Mouse (Mus musculus) heart, embryonic 10.5 days (tissue): Measurements from ENCODE around the gene Rnf17. TPM values are rescaled to one million over a fixed set of nuclear protein-coding genes. Genes with fewer than 3 reads are reported as not detected.
A peak's percentile ranks its signal among the peaks of the same experiment; 100 is the strongest.

Experiments
- DNase-seq: peaks from one replicate; pipeline ENCODE4 v3.0.0-alpha.2; 2017; ENCODE audit warnings: low spot score
- H3K27ac ChIP-seq: fragments of 300-500 bp; sonication (generic); 2 replicates; pipeline ENCODE4 v1.5.1; 2016; ENCODE audit warnings: mild to moderate bottlenecking
- H3K27me3 ChIP-seq: fragments of 300-500 bp; sonication (generic); 2 replicates; pipeline ENCODE4 v1.6.1; 2016; ENCODE audit warnings: mild to moderate bottlenecking; ENCODE audit not compliant: poor library complexity, insufficient read depth, severe bottlenecking
- H3K36me3 ChIP-seq: fragments of 300-500 bp; sonication (generic); 2 replicates; pipeline ENCODE4 v1.6.1; 2016; ENCODE audit warnings: mild to moderate bottlenecking, moderate library complexity
- H3K4me1 ChIP-seq: fragments of 300-500 bp; sonication (generic); 2 replicates; pipeline ENCODE4 v1.6.1; 2016; ENCODE audit warnings: mild to moderate bottlenecking
- H3K4me3 ChIP-seq: fragments of 300-500 bp; sonication (generic); 2 replicates; pipeline ENCODE4 v1.5.1; 2016; ENCODE audit warnings: mild to moderate bottlenecking, moderate library complexity
- H3K9me3 ChIP-seq: fragments of 300-500 bp; sonication (generic); 2 replicates; pipeline ENCODE4 v1.6.1; 2016; ENCODE audit warnings: mild to moderate bottlenecking, moderate library complexity
- WGBS: fragments of 180-500 bp; shearing (Covaris S2); methylation state at CpG from one replicate; pipeline ENCODE4 v1.1.7; 2016; 5-methylcytosine and 5-hydroxymethylcytosine counted together
- polyA plus RNA-seq: library from polyadenylated mRNA; unstranded; fragments of >200 nt; fragmentation: Nextera tagmentation; extraction: Ambion mirVana; gene quantifications from 2 replicates; pipeline ENCODE4 v1.2.1, GENCODE M21; 2016

Rnf17 gene
- 4.9 and 6.7 TPM in 2 replicates for polyA plus RNA-seq

DNA sequence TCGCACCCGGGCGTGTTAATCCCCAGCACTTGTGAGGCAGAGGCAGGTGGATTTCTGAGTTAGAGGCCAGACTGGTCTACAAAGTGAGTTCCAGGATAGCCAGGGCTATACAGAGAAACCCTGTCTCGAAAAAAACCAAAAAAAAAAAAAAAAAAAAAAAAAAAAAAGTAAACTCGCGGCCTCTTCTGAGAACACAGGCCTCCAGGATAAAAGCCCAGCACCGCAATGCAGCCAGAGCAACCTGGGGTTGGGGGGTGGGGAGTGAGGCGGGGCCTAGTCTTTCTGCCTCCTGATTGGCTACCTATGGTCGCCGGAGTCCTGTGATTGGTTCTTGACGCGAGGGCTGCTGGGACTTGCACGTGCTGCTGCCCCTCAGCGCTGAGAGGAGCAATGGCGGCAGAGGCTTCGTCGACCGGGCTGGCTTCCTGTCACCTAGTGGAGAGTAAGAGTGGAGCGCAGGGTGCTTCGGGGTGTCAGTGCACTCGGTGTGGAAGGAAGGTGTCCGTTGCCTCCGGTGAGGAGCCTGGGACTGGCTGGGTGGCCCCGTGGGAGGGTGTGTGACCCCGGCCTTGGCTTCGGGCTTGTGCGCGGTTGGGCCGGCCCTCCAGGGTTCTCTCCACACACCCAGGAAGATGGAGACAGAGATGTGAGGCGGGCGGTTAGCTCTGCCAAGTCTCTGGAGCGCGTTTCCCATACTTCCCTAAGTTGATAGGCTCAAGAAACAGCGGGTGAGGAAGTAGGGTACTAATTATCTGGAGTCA is at the start of gene Rnf17:
Gene Rnf17, plus strand, starts transcription at position 271 of the 761 bp plus-strand sequence.
- peak within 1 kb of the TSS; percentile 43; the same call in 1 of the 2 replicates for H3K27ac ChIP-seq
- no peaks in the 10 kb centered on the region for H3K36me3 ChIP-seq
- DNase-seq: peak; percentile 80
- no peaks in the 10 kb centered on the region for H3K27me3 ChIP-seq
- H3K4me3 ChIP-seq: peak within 1 kb of the TSS; percentile 47
- 59% methylated on average over 34 of the region's 34 CpGs for WGBS
- no peaks in the 10 kb centered on the region for H3K4me1 ChIP-seq
- no peaks in the 10 kb centered on the region for H3K9me3 ChIP-seq

DNA sequence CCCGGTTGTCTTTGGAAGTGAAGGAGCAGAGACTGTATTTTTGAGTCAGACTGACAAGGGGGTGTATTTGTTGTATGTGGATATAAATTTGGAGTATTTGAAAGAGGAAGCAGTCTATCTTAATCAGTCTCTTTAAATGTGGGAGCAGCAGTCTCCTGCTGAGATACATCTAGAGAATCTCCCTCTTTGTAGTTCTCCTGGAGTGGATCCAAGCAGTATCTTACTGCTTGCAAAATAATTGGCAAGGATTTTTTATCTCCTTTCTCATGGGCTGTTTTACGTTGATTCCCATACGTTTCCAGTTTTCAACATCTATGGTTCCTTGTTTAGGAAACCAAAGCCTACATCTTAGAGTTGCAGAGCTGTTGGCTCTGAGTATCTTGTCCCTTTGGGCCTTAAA is 47.6 kb upstream of the Rnf17 start:
- H3K36me3 ChIP-seq: no peaks in the 10 kb centered on the region
- H3K27ac ChIP-seq: no peak overlapping the region
- no peak overlapping the region for H3K4me3 ChIP-seq
- peaks cover 5% of the 10 kb centered on the region; the same call in 1 of the 2 replicates for H3K4me1 ChIP-seq
- H3K27me3 ChIP-seq: 0 out of 2 replicates have a peak, but pooled peaks cover 10% of the 10 kb centered on the region
- WGBS: 71% methylated on average over 3 of the region's 3 CpGs
- H3K9me3 ChIP-seq: no peaks in the 10 kb centered on the region
- no peak for DNase-seq

DNA sequence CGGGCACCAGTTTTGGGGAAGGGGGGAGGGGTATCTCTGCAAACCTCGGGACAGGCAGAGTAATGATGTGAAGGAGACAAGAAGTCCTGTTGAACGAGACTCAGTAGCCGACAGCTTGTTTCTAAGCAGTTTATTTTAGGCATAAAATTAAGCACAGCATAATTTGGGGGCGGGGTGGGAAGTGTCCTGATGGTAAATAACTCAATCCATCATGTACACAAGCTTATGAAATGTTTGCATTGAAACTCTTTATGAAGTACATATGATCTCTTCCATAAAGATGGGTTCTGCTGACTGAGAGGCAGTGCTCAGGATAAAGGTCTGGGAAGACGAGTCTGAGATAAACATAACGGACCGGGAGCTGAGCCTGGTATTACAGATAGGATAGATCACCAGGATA is 47.0 kb upstream of the Rnf17 start:
- H3K4me1 ChIP-seq: peaks cover 5% of the 10 kb centered on the region; the same call in 1 of the 2 replicates
- no peak for DNase-seq
- no peaks in the 10 kb centered on the region for H3K36me3 ChIP-seq
- no peaks in the 10 kb centered on the region for H3K9me3 ChIP-seq
- no peak overlapping the region for H3K27ac ChIP-seq
- WGBS: 63% methylated on average over 8 of the region's 8 CpGs
- no peak overlapping the region for H3K4me3 ChIP-seq
- H3K27me3 ChIP-seq: peaks cover 4% of the 10 kb centered on the region; the same call in 1 of the 2 replicates

DNA sequence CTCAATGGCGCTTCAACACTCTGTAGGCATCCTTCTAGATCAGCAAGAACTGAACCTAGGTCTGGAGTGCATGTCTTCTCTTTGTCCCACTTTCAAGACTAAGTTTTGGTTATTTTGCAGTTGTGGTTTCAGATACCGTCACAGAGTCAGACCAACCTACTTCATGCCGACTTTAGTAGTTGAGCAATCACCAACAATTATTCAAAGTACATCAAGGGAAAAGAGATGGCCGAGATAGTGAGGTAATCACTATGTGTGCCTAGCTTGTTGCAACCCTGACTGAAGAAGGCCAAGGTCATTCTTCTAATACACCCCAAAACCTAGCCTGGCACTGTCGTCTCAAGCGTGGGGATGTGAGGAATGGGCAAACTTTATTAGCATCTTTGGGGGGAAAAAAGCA is 46.2 kb upstream of the Rnf17 start:
- WGBS: 84% methylated on average over 6 of the region's 6 CpGs
- H3K36me3 ChIP-seq: no peaks in the 10 kb centered on the region
- no peak for DNase-seq
- no peaks in the 10 kb centered on the region; the same call in 1 of the 2 replicates for H3K27me3 ChIP-seq
- no peaks in the 10 kb centered on the region for H3K9me3 ChIP-seq
- peaks cover 5% of the 10 kb centered on the region; the same call in 1 of the 2 replicates for H3K4me1 ChIP-seq
- H3K4me3 ChIP-seq: no peak overlapping the region
- H3K27ac ChIP-seq: no peak overlapping the region

DNA sequence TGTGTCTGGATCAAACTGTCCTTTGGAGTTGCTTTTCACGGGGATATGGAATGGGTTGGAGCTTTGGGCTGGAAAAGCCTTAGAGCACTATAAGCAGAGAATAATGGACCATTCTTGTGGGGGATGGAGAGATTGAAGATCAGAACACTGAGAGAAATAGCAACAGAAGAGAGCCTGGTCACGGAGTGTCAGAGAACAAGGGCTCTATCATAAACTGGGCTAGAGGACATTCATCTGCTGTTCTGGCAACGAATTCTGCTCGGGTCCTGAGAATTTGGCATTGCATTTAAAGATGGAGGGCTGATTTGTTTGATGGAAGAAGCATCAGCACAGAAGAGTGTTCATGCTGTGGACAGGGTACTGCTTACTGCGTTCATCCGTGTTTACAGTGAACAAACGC is 44.0 kb upstream of the Rnf17 start:
- no peaks in the 10 kb centered on the region for H3K36me3 ChIP-seq
- no peak overlapping the region for H3K4me3 ChIP-seq
- H3K9me3 ChIP-seq: no peaks in the 10 kb centered on the region
- peaks cover 16% of the 10 kb centered on the region for H3K27me3 ChIP-seq
- no peaks in the 10 kb centered on the region for H3K4me1 ChIP-seq
- 87% methylated on average over 7 of the region's 7 CpGs for WGBS
- DNase-seq: no peak
- no peak overlapping the region for H3K27ac ChIP-seq

DNA sequence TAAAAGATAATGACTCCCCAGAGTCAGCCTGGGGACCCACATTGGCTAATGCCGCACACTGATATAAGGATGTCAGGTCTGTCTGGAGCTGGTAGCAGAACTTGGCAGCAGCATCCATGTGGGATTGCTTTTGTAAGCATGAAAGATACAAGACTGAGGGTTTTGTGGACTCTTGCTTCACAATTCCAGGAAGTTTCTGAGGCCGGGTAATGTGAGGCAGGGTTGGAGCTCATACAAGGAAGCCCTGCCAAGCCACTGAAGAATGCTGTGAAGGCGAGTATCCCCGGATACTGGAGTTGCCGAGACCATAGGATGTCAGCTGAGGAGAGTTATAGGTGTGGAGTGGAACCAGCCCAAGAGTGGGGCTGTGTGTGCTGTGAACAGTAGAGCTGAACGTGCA is 43.2 kb upstream of the Rnf17 start:
- WGBS: 71% methylated on average over 6 of the region's 6 CpGs
- DNase-seq: no peak
- peaks cover 23% of the 10 kb centered on the region for H3K27me3 ChIP-seq
- H3K27ac ChIP-seq: no peak overlapping the region
- no peak overlapping the region for H3K4me3 ChIP-seq
- no peaks in the 10 kb centered on the region for H3K36me3 ChIP-seq
- no peaks in the 10 kb centered on the region for H3K4me1 ChIP-seq
- H3K9me3 ChIP-seq: no peaks in the 10 kb centered on the region

DNA sequence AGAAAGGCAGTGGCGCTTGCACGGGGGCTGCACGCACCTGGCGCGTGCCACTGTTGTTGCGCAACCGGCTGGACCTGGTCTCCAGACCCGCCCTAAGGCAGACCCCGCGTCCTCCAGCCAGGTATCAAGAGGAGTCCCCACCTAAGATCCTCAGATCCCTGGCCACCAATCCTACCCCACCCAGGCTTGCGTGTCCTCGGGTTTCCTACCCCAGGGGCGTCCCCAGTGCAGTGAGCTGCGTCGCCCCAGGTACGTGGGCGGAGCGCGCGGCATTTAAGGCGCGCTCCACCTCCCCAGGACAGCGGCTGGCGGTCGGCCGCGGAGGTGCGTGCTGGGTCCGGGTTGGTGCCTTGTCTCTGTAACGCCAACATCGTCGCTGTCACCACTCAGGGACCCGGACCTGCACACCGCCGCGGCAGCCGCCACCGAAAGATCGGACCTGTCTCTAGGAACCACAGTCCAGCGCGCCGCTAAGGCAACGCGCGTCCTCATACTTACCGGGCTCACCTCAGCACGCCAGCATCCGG is 37.6 kb upstream of the Rnf17 start, which contains the start of gene Atp12a:
Gene Atp12a, plus strand, starts transcription at position 358 of the 527 bp plus-strand sequence.
- Histone ChIP-seq H3K4me1 (peaks cover 6% of the 10 kb centered on the region), H3K27me3 (peaks cover 67% of the 10 kb centered on the region), H3K9me3 (no peaks in the 10 kb centered on the region), H3K4me3 (peak within 1 kb of the TSS; percentile 59), H3K27ac (no peak within 1 kb of the TSS), H3K36me3 (no peaks in the 10 kb centered on the region)
- DNase-seq: no peak
- 2% methylated on average over 48 of the region's 48 CpGs for WGBS

DNA sequence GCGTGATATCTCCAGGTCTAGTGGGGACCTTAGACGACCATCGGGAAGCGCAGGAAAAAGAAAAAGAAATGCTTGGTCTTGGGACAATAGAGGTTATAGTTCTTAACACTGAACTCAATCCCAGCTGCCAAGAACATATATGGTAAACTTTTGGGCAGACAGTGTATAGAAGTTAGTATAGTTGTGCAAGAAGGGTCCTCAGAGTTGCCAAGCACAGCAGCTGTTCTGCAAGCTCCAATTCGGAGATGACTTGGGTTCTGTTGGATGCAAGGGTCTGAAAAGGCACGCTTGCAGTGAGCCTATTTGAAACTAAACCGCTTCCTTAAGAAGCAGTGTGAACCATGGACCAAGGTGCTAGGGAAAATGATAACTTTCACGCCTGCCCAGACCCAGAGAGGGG is 37.1 kb upstream of the Rnf17 start:
- H3K27me3 ChIP-seq: peaks cover 67% of the 10 kb centered on the region
- H3K9me3 ChIP-seq: no peaks in the 10 kb centered on the region
- 24% methylated on average over 8 of the region's 8 CpGs for WGBS
- H3K27ac ChIP-seq: no peak overlapping the region
- no peak for DNase-seq
- peak overlapping the region; percentile 59 for H3K4me3 ChIP-seq
- peaks cover 6% of the 10 kb centered on the region for H3K4me1 ChIP-seq
- no peaks in the 10 kb centered on the region for H3K36me3 ChIP-seq

DNA sequence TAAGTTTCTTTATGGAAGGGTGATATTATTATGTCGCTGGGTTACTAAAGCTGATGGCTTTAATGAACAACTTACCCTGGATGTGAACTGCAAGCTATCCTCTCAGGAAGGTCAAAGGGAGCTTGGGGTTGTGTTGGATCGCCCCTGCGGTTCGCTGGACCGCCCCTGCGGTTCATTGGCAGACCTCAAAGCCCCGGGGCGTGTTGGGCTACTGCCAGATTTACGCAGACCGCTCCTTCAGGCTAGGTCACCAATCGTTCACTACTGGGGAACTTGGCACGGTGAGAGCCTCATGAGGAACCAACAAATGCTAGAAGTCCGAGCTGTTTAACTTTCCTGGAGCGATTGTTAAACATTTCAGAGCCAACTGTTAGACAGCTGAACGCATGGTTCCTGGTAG is 35.7 kb upstream of the Rnf17 start:
- H3K9me3 ChIP-seq: no peaks in the 10 kb centered on the region
- 26% methylated on average over 15 of the region's 15 CpGs for WGBS
- H3K4me3 ChIP-seq: no peak overlapping the region
- H3K4me1 ChIP-seq: peaks cover 6% of the 10 kb centered on the region
- H3K36me3 ChIP-seq: no peaks in the 10 kb centered on the region
- peaks cover 70% of the 10 kb centered on the region for H3K27me3 ChIP-seq
- no peak for DNase-seq
- H3K27ac ChIP-seq: no peak overlapping the region

DNA sequence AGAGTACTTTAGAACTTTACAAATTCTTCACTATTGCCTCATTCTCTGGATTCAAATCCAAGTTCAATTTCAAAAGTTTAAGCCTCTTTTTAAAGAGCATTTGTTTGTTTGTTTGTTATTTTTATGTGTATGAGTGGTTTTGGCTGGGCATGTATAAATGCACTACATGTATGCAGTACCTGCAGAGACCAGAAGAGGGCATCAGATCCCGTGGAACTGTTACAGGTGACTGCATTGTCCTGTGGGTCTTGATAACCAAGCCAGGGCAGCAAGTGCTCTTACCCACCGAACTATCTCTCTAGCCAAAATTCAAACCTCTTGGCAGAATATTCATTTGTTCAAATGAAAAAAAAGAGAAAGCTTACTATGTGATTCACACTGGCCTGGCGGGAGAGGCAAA is 33.5 kb upstream of the Rnf17 start:
- WGBS: 58% methylated on average over 3 of the region's 3 CpGs
- no peaks in the 10 kb centered on the region for H3K9me3 ChIP-seq
- no peaks in the 10 kb centered on the region for H3K36me3 ChIP-seq
- peaks cover 6% of the 10 kb centered on the region for H3K4me1 ChIP-seq
- DNase-seq: no peak
- no peak overlapping the region for H3K27ac ChIP-seq
- H3K27me3 ChIP-seq: peaks cover 49% of the 10 kb centered on the region
- H3K4me3 ChIP-seq: no peak overlapping the region

DNA sequence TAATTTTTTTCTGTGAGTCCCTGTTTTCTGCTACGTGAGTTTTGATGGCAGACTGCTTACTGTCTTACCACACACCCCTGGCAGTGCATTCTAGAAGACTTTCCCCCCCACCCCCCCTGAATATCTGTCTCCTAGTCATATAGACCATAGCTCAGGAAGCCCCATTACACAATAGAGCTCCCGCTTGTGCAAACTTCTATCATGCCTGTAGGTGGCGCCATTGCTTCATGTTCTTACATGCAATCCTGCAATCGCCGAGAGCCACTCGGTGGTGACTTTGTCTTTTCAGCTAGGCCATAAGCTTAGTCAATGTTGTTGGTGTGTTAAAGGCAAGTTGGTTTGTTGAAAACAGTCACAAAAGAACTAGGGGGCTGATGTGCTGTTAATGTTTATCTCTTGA is 26.6 kb upstream of the Rnf17 start:
- H3K9me3 ChIP-seq: no peaks in the 10 kb centered on the region
- H3K36me3 ChIP-seq: no peaks in the 10 kb centered on the region
- 1% methylated on average over 6 of the region's 6 CpGs for WGBS
- no peak overlapping the region for H3K27ac ChIP-seq
- H3K4me1 ChIP-seq: peaks cover 6% of the 10 kb centered on the region; the same call in 1 of the 2 replicates
- peak; percentile 89 for DNase-seq
- no peak overlapping the region for H3K4me3 ChIP-seq
- H3K27me3 ChIP-seq: 0 out of 2 replicates have a peak, but pooled peaks cover 8% of the 10 kb centered on the region

DNA sequence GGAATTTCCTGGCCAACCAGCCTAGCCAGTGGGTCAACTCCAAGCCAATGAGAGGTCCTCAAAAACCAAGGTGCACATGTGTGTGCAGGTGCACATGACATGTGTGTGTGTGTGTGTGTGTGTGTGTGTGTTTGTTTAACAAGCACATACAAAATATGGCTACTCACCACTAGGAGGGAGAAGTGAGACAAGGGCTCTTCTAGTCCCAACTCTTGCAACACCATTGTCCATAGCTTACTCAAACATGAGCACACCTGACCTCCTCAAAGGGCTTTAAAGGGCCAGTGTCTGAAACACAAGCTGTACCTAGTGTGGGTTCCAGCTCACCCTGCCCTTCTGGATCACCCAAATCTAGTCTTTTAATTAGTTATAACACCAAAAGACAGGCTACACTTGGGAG is 24.6 kb upstream of the Rnf17 start:
- H3K27me3 ChIP-seq: 0 out of 2 replicates have a peak, but pooled peaks cover 6% of the 10 kb centered on the region
- no peak for DNase-seq

DNA sequence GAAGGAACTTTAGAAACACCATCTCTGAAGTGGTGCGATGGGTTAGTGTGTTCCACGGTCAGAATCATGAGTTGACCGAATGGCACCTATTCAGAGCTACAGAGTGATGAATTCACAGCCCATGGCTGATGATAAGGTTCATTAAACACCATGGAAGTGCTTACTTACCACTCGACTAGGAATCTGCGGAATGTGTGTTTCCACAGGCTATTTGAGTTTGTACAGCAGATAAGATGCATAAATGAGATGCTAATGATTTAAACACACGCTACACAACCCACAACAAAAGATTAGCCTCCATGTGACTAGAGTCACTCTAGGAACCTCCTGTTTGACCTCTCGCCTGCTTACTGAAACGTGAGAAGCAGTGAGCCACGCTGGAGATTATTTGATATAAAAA is 23.0 kb upstream of the Rnf17 start:
- no peaks in the 10 kb centered on the region for H3K36me3 ChIP-seq
- H3K9me3 ChIP-seq: no peaks in the 10 kb centered on the region
- no peak overlapping the region for H3K4me3 ChIP-seq
- 0 out of 2 replicates have a peak, but pooled peaks cover 5% of the 10 kb centered on the region for H3K27me3 ChIP-seq
- H3K27ac ChIP-seq: no peak overlapping the region
- DNase-seq: no peak
- peaks cover 6% of the 10 kb centered on the region; the same call in 1 of the 2 replicates for H3K4me1 ChIP-seq
- WGBS: 61% methylated on average over 9 of the region's 9 CpGs

More for the DNA sequence above, 24.6 kb upstream of the Rnf17 start:
- no peaks in the 10 kb centered on the region for H3K9me3 ChIP-seq
- peaks cover 6% of the 10 kb centered on the region; the same call in 1 of the 2 replicates for H3K4me1 ChIP-seq
- H3K36me3 ChIP-seq: no peaks in the 10 kb centered on the region
- H3K27ac ChIP-seq: no peak overlapping the region
- H3K4me3 ChIP-seq: no peak overlapping the region
